Mouse (Mus musculus) Muller cell, postnatal 12 days (primary cell): ENCODE data around the gene Gm11042.

Experiments
- DNase-seq: peaks from one replicate; pipeline ENCODE4 v3.0.0-alpha.2; 2015; ENCODE audit errors: inconsistent ontology term

Gene Gm11042

DNA sequence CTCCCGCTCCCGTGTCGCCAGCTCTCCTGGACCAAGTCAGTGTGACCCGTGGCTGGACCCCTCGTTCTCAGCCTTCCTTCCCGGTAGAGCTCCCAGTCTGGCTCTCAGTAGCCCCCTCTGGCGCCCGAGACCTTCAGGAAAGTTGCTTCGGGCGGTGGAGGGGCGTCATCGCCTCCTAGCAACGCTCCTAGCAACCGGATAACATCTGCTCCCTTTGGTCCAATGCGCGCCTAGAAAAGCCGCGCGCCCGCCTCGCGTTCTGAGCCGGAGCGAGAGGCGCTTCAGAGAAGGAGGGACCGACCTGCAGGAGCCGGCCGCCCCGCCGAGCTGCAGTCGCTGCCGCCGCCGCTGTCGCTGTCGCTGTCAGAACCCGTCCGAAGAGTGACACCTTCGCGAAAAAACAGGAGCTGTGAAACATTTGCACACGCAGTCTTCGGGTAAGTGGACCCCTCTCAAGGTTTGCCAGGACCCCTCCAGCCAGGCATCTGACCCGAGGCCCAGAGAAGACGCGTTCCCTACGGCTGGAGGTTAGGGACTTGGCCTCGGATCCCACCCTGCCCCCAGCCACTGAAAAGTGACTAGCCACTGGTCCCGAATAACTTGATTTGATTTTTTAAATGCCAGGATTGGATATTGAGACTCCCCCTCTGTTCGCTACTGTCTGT is 32.0 kb downstream of the Gm11042 start:
- DNase-seq = peak; percentile 92

DNA sequence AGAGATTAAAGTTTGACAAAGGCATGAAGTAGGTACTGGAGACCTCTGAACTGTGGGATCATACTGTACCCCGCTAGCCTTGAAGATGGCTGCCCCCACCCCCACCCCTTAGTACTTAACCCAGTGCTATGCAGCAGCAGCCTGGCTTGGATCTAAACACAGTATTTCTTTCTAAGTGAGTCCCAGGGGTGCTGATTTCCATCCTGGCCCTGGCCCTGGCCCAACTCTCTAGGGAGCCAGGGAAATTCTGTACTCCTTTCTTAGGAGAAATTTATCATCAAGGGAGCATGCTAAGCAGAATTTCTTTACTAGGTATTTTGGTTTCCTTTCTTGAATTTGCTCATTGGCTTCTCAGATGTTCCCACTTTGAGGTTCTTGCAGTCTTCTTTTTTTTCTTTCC is 33.3 kb downstream of the Gm11042 start:
- no peak for DNase-seq

DNA sequence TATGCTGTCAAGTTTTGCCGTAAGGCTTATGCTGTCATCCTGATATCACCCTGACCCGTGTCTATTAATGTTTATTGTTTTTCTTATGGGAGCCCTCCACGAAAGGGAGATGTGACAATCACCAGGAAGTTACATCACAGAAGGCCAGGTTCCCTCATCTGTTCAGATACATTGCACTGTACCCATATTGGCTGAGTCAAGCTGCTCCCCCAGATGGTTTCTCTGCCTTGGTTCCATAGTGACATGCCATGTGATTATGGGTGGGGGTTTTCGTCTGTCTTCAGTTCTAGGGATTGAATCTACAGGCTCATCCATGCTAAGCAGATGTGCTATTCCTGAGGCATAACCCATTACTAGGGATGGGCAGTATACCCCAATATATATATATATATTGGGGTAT is 34.8 kb downstream of the Gm11042 start:
- DNase-seq = no peak

DNA sequence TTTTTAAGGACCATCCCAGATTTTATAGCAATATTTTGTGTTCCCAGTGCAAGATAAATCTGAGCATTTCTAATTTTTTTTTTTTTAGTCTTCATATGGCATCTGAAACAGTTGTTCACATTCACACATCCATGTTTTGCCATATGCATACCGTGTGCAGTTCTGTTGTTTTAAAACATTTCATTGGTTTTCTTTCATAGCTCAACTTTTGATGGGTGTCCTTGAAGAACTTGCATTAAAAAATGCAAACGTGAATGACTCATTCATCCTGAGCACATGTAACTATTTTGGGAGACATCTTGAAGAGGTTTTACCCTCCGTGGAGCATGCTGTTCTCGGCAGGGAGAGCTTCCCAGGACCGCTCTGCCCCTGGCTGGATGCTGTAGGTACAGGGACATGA is 38.9 kb downstream of the Gm11042 start:
- DNase-seq = no peak

DNA sequence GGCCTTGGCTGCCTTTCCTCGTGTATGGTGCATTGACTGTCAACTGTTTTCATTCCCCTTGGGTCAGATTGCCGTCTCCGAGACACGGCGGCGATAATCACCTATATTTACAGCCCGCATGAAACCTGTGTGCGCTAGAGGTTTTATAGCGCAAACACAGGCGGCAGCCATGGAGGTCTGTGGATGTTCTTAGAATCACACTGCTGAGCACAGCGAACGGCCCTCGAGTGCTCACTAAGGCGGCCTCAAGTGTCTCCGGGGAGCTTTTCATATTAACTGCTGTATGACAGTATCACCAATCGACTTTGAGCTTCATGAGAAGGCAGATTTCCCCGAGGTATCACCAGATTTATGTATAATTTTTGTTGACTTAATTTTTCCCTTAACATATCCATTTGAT is 43.6 kb downstream of the Gm11042 start:
- DNase-seq = no peak

DNA sequence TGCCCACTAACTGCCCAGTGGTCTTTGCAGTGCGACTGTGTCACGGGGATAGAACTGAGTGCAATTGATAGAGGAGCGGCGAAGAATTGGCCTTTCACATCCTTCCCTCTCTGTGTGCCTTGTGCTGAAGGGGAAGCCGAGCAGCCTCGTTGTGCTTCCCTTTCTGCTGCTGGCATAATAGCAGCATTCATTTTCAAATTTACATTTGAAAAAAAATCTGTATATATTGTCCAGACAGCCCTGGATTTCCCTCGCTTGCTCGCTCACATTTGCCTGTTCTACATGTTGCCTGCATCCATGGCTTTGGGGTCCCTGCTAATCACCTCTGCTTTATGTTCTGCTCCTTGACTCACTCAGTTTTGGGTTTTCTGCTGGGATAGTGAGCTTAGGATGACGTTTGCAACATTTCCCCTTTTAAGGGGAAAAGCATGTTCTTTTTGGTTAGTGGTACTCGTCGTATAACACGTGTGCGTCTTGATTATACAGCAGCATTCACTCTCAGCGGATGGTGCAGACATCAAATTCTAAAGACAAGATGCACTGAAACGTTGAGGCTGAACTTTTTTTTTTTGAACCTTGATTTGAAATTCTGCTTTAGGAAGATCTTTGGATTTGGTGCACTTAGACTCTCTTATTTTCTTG is 47.4 kb downstream of the Gm11042 start:
- no peak for DNase-seq

DNA sequence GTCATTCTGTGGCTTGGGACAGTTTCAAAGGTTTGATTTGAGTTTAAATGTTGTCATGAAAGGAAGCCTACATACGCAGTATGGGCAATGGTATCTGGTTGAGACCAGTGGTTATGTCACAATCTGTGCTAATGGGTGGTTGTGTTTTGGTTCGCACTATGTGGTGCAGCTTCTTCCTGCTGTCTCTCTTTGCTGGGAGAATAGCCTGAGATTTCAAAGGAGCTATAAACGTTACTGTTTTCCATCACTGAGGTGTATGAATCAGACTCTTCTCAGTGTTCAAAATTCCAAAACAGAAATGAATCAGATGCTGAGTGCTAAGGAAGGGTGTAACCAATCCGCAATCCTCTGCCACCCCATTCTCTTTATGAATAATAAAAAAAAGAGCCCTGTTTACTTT is 49.1 kb downstream of the Gm11042 start:
- DNase-seq = peak; percentile 8
